Mouse (Mus musculus): ENCODE results near the gene Ifitm5.
A peak's percentile ranks its signal among the peaks of the same experiment; 100 is the strongest.
"Not testable (repeated sequence)": the region's sequence is repeated elsewhere in the genome, so short reads cannot be mapped to it uniquely, and the experiment has no call there.

The Ifitm5 gene

DNA sequence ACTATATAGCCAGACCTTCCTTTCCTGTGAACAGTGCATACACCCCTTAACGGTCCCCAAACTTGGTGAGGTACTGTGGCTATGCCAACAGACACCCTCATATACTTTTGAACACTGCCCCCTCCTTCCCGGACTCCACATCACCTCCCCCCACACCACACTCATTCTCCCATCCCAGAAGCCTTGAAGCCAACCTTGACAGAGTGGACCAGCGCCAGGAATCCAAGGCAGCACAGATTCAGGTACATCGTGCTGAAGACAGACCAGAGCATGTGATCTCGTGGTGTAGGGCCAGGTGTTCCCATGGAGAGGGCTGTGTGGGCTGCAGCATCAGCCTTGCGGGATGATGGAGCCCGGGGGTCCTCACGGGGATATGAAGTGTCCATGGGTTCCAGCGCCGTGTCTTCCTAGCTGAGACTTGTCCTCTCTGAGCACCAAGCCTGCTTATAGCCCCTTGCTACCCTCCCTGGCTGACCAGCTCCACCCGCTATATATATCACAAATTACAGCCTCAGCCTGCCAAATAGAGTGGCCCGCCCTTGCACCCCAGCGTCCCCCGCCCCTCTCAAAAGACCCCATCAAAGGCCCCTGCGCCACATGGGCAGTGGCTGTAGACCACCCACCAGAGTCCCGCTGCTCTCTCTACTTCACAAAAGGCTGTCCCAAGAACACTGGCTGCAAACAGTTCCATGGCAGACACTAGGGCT lies at the start of gene Ifitm5:
Ifitm5 (minus strand) TSS at position 468 of the 707 bp plus-strand sequence.
- no peak for ATAC-seq (ENCODE audit: low TSS enrichment)

DNA sequence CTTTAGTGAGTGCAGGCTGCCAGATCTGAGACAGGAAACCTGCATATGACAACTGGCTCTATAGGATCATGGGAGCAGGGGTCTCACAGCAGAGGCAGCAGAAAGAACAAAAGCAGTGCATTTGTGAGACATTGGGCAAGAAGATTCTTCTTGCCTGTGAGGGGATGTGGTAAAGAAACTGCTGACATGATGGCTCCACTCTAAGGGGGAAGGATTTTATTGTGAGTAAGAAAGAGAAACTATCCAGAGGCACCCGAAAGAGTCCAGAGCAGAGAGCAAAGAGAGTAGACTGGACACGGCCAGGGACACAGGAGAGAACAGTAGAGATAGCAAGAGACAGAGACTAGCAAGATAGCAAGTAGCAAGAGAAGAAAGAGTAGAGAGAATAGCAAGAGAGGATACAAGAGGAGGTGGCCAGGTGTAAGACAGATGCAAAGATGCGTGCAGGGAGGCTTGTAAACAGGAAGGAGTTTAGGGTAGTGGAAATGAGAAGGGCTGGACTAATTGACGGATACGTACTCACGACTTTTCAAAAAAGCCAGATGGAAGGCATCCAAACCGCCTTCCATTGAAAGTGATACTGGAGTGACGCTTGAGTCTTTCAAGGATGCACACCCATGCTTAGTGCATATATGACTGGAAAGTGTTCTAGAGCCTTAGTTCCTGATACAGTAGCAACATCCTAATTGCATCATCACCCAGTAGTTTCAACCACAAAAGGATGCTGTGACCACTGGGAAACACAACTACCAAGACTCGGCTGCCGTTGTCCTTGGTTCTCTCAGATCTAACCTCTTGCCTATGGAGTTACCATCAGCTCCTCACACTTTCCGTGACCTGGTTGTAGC lies 49.0 kb upstream of the Ifitm5 start:
- no peak for ATAC-seq (ENCODE audit: low TSS enrichment)

DNA sequence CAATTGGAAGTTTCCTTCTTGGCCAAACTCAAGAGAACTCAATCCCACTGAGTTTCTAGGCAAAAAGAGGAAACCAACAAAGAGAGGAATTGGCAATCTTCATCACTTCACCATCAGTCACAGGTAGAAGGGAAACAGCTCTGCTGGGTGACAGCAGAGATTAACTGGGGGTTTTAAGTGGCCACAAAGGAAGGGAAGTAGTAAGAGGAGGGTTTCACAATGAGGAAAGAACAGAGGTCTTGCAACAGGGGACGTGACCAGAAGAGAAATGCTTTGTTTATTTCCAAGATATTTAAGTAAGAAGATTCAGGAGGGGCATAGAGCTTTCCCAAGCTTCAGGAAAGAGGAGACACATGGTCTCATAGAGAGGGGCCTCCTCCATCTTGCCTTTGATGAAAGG lies 47.7 kb upstream of the Ifitm5 start:
- no peak for ATAC-seq (ENCODE audit: low TSS enrichment)

DNA sequence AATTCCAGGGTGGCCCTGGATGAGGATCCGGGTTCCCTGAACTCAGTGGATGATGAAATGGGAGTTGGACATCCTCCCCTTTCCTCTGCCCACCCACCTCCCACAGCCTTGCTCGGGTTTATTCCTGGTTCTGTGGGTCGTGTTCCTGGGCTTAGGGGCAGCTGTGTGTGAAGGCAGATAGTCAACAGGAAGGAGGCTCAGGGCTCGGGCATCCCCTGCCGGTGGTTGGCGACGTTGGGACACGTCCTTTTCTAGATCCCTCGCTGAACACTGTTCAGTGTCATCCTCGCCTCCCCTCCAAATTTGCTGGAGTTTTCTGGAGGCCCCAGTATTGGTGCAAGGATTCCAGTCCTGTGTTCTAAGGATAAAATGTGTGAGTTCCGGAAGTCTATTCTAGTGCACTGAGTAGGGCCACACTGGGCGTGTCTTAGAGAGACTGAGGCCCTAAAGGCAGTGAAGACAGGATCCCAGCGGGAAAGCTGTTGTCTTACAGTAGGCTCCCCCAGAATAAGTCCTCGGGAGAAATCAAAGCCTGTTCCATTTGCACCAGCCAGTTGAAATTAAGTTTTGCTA lies 41.1 kb upstream of the Ifitm5 start:
- no peak for ATAC-seq (ENCODE audit: low TSS enrichment)

DNA sequence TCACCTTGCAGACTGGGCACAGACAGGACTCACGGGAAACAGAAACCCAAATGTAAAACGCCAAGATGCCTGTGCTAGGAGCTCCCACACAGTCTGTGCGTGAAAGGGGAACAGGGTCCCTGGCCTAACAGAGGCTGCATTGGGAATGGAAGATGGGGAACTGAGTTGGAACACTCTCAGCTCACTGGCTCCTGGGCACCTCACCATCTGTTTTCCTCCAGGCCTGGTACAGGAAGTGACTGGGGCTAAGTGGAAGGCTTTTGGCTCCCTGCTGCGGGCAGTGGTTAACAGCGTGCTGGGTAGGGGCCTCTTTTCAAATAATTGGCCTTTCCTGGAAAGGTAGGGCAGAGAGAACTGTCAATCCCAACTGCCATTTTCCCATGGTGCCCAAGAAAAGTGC lies 40.5 kb upstream of the Ifitm5 start:
- ATAC-seq (ENCODE audit: low TSS enrichment), result no peak

DNA sequence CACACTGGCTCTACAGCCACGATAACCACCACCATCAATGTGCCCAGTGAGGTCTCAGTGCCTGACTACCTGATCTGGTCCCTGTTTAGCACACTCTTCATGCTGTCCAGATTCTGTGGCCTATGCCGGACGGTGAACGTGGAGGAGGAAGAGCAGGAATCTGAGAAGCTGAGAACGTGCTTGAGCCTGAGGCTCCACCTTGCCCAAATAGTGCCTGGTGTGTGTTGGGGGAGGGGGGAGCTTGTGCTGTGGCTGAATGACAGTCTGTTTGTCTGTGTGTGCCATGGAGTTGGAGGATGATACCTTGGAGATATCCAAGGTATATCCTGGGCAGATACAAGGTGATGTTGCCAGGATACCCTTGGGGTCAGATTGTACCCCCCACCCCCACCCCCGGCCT lies 40.1 kb upstream of the Ifitm5 start:
- no peak for ATAC-seq (ENCODE audit: low TSS enrichment)

DNA sequence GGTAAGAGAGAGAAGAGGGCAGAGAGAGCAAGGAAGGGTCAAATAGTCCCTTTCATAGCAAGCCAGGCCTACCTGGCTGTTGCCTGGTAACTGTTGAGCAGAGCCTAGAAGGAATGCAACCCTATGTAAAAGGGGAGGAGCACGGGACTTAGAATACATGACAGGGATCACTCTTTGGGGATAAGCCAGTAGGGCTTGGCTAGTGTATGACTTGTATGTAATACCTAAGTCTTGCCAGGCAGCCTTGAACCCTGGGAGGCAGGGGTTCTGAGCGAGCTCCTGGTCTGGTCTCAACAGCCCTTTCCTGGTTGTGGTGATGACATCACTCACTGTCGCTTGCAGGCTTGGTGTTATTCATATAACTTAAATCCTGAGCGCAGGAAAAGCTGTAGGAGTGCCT lies 38.9 kb upstream of the Ifitm5 start:
- no peak; the same call in 1 of the 2 replicates for ATAC-seq (ENCODE audit: low TSS enrichment)

DNA sequence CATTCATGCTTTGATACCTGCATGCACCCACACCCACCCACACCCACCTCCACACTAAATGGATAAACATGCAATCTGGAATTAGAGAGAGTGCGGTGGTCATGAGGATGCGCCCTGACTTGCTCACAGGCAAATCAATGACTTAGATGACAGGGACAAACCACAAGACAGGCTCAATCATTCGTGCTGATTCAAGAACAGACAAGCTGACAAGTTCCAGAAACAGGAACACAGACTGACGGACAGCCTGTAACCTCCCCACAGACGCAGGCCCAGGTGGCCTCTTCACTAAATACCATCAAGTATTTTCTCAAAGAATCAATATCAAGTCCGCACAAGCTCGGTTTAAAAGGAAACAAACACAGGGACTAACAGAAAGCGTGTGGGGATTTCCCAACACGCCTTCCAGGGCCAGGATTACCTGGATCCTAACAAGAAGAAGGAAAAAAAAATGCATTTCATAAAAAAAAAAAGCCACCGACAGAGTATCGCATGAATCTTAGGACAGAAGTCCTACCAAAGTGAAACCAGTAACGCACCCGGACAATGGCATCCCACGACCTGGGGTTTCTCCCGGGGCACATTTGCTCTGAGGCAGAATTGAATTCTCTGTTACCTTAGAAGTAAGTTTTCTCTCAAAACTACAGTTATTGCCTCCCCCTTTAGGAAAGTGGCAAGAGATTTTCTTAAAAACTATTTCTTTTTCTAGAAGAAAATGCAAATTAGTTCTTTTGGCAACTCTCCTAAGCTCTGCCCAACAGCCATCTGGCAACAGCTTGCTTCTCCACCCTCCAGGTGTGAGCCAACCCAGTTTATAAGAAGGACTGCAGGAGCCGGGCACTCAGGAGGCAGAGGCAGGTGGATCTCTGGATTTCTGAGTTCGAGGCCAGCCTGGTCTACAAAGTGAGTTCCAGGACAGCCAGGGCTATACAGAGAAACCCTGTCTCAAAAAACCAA lies 37.4 kb upstream of the Ifitm5 start:
- peak; percentile 38; the same call in 1 of the 2 replicates for ATAC-seq (ENCODE audit: low TSS enrichment)

DNA sequence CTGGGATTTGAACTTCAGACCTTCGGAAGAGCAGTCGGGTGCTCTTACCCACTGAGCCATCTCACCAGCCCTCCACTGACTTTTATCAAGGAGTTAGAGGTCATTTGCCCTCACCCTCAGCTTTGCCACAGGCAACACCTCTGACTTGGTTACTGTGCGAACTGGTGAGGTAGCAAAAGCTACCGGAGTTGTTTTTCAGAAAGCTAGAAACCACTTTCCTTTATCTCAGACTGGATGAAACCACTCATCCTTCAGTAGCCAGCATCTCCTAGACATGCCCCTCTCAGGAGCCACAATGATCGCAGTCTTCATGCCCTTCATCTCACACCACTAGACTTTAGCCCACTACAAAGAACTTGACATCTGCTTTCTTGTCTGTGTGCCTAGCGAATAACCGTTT lies 32.9 kb upstream of the Ifitm5 start:
- ATAC-seq (ENCODE audit: low TSS enrichment), result no peak

DNA sequence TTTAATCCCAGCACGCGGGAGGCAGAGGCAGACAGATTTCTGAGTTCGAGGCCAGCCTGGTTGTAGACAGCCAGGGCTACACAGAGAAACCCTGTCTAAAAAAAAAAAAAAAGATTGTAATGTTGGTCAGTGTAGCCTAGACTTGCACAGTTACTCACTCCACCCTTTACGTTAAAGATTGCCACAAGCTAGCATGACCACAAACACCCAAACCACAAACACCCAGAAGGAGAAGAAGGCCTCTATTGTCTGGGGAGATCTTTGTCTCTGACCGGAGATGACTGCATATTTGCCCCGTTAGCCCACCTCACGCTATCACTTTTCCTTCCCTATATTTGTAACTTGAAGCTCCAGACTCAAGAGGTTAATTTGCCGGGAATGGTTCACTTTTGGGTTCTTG lies 31.6 kb upstream of the Ifitm5 start:
- no peak for ATAC-seq (ENCODE audit: low TSS enrichment)

DNA sequence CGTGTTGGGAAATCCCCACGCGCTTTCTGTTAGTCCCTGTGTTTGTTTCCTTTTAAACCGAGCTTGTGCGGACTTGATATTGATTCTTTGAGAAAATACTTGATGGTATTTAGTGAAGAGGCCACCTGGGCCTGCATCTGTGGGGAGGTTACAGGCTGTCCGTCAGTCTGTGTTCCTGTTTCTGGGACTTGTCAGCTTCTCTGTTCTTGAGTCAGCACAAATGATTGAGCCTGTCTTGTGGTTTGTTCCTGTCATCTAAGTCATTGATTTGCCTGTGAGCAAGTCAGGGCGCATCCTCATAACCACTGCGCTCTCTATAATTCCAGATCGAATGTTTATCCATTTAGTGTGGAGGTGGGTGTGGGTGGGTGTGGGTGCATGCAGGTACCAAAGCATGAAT lies 26.6 kb upstream of the Ifitm5 start:
- not testable (repeated sequence) for ATAC-seq (ENCODE audit: low TSS enrichment)

DNA sequence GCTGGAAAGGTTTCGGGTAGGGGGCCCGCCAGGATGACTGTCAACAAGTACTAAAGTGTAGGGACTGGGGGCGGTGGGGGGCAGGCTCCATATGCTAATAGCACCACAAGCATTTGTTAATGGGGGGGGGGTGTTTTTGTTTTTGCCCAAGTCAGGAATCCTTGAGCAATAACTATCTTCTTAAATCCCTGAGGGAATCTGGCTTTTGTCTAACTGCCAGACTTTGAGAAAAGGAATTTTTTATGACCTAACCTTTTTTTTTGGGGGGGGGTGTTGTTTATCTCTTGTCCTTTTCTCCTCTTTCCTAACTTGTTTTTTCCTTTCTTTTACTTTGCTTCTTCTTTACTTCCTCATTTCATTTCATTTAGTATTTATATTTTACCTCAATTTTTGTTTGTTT lies 25.4 kb upstream of the Ifitm5 start:
- no peak for ATAC-seq (ENCODE audit: low TSS enrichment)

DNA sequence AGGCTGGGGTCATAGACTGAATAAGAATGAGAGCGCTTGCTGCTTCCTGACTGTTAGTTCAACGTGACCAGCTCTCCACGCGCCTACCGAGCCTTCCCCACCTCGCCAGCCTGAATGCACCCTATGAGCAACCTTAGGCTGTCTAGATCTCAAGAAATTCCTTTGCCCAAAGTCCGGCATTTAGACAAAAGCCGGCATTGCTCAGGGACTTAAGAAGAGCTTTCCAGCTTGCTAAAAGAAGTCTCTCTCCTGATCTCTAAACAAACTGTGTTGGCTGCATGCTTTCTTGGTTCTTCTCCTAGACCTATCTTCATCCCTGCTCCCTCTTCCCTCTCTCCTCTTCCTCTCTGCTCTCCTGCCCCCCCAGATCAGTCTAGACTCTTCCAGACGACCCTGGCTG lies 24.8 kb upstream of the Ifitm5 start:
- no peak for ATAC-seq (ENCODE audit: low TSS enrichment)

DNA sequence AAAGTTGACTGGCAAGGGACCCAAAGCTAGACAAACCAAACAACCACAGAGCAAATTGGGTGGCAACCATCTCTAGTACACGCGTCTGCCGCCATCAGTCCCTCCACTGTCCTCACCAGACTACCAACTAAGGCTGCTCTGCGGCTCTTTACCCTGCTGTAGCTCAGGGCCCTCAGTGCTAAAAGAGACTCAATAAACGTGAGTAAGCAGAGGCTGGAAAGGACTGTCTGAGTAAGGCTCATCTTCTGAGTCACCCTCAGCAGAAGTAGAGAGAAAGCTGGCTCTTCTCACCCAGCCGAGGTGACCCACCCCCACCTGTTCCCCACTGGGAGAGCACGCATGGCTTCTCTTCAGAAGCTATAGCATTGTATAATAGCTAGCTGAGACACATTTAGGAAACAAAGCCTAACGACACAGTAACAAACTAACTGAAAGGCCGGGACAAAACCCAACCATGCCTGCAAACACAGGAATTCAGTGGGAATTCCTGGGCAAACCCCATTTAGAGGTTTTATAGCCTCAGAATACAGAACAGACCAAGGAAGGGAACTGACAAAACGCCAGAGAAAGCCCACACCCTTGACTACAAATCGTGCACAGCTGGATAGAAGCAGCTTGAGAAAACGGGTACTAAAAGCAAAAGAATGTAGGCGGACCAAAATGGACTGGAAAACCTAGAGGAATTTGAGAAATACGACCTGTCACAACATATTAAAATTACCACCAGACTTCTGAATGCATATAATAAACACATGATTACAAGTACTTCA lies 23.5 kb upstream of the Ifitm5 start:
- ATAC-seq (ENCODE audit: low TSS enrichment), result peak; percentile 85

DNA sequence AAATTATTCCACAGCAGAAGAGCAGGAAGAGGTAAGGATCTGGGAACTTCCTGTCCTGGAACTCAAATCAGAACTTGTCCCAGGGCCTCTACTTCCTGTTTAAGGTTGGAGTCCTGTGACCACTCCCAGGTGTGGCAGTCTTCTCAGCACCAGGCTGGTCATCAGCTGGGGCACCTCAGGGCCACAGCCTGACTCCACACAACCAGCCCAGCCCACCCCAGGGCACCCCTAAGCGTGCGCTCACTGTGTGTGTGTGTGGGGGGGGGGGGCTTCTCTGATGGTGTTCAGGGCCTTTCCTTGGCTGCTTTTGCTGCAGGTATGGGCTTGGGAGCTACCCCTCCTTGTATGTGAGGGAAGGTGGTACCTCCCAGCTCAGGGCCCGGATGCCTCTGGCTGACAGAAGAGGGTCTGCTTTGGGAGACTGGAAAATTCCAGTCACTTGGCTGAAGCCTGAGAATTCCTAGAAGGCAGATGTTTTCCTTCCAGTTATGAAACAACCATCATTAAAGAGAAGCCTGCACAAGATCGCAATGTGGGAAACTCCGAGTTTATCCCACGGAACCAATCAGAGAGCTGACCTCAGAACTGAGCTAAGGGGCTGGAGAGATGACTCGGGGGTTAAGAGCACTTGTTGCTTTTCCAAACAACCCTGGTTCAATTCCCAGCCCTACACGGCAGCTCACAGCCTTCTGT lies 21.5 kb upstream of the Ifitm5 start:
- ATAC-seq (ENCODE audit: low TSS enrichment), result no peak

DNA sequence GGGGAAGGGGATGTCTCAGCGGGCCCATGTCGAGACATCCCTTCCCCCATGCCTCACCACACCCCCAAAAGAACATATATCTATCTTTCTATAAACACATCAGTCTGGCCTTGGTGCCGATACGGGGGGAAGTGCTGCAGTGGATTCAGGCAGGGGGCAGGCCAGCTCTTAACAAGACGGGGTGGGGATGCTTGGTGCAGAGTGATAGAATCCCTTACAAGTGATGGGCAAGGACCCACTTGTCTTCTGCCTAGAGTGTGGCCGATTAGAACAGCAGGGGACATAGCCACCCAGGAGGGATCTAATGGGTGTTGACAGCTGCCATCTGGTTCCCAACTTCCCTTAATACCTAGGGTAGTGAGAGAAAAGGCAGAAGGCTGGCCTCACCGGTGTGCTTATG lies 20.8 kb upstream of the Ifitm5 start:
- no peak for ATAC-seq (ENCODE audit: low TSS enrichment)

DNA sequence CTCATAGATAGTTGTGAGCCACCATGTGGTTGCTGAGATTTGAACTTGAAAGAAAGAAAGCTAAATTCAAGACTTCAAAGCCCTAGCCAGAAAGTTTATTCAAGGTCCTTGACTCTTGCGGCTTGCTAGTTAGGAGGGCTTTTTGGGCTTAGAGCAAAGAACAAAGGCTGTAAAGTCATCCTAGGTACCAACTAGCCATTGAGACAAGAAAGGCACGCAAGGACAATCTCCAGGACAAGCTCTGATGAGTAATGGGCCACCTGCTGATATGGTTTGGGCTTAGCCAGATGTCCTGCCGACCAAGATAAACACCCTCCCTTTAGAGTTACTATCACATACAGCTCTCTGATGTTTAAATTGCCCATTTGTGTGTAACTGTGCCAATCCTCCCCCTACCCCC lies 18.6 kb upstream of the Ifitm5 start:
- ATAC-seq (ENCODE audit: low TSS enrichment), result not testable (repeated sequence)

DNA sequence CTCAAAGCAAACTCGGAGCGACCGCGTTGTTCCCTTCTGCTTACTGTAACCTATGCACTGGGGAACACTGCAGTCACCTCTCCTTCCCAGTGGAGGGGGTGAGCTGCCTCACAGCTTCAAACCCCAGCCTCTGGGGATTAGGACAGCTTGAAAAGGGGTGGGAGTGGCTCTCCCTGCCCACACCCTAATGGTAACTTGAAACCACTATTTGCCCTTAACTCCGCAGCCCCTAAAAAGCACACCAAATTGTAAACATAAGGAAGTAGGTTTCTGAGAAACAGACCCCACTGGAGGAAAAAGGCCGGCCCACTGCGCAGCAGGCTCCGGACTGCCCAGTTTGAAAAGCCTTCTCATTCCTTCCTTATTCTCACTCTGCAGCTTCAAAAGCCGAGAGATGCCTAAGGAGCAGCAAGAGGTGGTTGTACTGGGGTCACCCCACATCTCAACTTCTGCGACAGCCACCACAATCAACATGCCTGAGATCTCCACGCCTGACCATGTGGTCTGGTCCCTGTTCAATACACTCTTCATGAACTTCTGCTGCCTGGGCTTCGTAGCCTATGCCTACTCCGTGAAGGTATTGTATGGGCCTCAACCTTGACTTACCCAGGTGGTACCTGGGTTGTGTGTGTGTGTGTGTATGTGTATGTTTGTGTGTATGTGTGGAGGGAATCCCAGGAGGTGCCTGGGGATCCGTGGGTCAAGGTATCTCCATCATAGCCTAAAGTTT lies 17.9 kb upstream of the Ifitm5 start:
- no peak for ATAC-seq (ENCODE audit: low TSS enrichment)

DNA sequence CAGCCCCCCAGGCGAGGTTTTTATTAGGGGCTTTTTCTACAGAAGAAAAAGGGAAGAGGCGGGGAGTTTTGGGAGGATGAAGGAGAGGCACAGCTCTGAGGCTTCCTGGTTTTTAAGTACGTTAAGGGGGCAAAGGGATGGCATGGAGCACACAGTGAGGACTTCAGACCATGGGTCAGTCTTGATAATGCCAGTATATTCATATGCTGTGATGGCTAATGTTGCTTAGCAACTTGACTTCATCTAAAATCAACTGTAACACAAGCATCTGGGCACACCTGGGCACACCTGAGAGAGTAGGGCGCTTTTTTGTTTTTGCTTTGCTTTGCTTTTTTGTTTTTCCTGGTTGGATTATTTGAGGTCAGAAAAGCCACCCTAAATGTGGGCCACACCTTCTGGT lies 16.8 kb upstream of the Ifitm5 start, which contains the start of gene Ifitm1:
Ifitm1 (plus strand) TSS at position 301 of the 400 bp plus-strand sequence.
- ATAC-seq (ENCODE audit: low TSS enrichment), result no peak

DNA sequence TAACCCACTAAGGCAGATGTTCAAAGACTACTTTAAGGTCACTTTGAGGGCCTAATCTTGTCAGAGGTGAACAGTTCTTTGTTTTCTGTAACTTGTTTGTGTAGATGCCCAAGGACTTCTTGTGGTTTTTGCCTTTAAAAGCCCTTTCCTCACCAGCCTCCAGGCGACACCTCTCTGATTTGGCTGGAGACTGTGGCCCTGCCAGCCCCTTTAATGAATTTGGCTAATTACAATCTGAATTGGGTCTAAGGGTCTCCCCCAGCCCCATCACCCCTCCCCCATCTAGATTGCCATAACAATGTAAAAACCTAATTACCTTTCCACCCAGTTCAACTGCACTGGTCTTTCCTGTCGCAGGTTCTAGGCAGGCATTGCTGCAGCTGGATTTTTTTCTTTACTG lies 12.6 kb upstream of the Ifitm5 start:
- ATAC-seq (ENCODE audit: low TSS enrichment), result no peak

All from frontal cortex, adult (tissue).